Mouse (Mus musculus) T-helper 17 cell (primary cell): ENCODE results near the gene Gm38431.

ENCODE experiments used
- in situ Hi-C, 2 experiments: fragments of 300-600 bp; cut with MboI, MseI; formaldehyde crosslinking; loops; 1 replicate in 1 of 2; 2 replicates in 1 of 2; pipeline ENCODE4 v1.15.1; 2025; ENCODE audit warnings: high pct_unique_total_duplicates in 2 of 2

Gm38431 gene

GRCm38 (mm10) chr9:21043563-21043962 is 48.2 kb downstream of the Gm38431 start:
- in situ Hi-C loops = no loop called here

DNA sequence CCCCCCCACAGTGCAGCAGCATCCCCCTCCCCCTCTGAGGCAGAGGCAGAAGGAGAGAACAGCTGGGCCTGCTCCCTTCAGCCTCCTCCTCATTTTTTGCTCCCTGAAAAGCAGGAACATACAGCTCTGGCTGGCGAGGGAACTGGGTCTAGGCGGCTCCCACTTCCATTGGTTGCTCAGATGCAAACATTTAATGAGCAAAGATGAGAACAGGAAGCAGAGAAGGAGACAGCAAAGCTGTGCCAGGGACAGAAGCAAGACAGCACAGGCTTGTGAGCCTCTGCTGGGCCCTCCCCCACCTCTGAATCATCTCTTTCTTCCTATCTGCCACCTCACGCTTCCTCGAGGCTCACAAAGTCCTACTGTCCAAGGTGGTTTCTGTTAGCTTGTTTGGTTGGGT is 50.5 kb downstream of the Gm38431 start:
- in situ Hi-C loops = no loop called here

- in situ Hi-C loops = no loop called here
Observed at GRCm38 (mm10) chr9:21039779-21040178, 52.0 kb downstream of the Gm38431 start.

DNA sequence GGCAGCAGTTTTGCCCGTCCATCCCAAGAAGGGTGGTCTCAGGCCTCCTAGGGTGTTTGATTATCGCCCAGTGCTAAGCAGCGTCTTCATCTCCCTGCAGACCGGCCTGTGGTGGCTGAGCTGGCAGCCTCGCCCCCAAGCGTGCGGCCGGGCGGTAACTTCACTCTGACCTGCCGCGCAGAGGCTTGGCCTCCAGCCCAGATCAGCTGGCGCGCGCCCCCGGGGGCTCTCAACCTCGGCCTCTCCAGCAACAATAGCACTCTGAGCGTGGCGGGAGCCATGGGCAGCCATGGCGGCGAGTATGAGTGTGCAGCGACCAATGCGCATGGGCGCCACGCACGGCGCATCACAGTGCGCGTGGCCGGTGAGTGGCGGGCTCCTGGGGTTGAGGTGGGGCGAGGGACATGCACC is 54.3 kb downstream of the Gm38431 start:
- in situ Hi-C loops = no loop called here

GRCm38 (mm10) chr9:21036666-21037065 is 55.1 kb downstream of the Gm38431 start:
- in situ Hi-C loops = no loop called here

GRCm38 (mm10) chr9:21036161-21036560 is 55.6 kb downstream of the Gm38431 start:
- in situ Hi-C loops = no loop called here

DNA sequence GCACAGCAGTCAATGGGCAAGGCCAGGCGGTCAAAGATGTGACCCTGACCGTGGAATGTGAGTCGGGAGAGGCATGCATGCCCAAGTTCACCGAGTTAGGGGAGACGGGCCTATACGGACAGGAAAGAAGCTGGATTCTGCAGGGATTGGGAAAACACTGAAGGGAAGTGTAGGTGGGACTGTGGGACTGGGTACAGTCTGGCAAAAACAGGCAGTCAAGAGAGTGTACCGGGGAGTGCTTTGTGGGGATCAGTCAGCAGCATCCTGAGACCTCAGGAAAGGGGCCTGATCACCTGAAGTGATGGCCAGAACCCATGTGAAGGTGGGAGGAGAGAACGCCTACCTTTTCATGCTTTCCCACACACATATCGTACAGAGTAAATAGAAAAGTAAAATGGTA is 56.2 kb downstream of the Gm38431 start:
- in situ Hi-C loops = no loop called here

DNA sequence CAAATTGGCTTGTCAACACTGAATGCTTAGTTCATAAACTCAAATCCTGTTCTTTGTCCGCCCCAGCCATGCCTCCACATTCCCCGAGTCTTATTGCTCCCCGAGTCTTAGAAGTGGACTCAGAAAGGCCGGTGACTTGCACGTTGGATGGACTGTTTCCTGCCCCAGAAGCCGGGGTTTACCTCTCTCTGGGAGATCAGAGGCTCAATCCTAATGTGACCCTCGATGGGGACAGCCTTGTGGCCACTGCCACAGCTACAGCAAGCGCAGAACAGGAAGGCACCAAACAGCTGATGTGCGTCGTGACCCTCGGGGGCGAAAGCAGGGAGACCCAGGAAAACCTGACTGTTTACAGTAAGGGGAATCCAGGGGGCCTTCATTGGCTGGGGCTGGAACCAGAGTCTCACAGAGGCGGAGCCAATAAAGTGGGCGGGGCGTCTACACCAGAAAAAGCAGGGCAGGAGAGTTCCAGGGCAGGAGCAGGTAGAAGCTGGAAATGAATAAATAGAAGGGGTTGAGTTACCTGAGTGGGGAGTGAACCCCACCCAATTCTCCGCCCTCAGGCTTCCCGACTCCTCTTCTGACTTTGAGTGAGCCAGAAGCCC is 57.2 kb downstream of the Gm38431 start:
- in situ Hi-C loops = loop anchor here in 1 of 2 experiments (5.0 kb wide), 1 partner anchor 113 kb away; the partner anchor contains the start of gene Cdc37

DNA sequence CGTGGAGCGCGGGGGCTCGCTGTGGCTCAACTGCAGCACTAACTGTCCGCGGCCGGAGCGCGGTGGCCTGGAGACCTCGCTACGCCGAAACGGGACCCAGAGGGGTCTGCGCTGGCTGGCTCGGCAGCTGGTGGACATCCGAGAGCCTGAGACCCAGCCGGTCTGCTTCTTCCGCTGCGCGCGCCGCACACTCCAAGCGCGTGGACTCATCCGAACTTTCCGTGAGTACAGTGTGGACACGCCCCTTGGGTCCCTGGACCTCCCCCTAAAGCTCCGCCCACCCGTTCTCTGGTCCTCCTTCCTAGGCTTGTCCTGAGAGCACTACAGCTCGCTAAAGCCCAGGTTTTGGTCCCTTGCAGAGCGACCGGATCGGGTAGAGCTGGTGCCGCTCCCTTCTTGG is 58.7 kb downstream of the Gm38431 start:
- in situ Hi-C loops = loop anchor here in 1 of 2 experiments (5.0 kb wide), 1 partner anchor 114 kb away; the partner anchor contains the start of gene Cdc37

- in situ Hi-C loops = loop anchor here in 1 of 2 experiments (5.0 kb wide), 1 partner anchor 115 kb away; the partner anchor contains the start of gene Cdc37
Observed at GRCm38 (mm10) chr9:21032491-21032890, 59.3 kb downstream of the Gm38431 start.

DNA sequence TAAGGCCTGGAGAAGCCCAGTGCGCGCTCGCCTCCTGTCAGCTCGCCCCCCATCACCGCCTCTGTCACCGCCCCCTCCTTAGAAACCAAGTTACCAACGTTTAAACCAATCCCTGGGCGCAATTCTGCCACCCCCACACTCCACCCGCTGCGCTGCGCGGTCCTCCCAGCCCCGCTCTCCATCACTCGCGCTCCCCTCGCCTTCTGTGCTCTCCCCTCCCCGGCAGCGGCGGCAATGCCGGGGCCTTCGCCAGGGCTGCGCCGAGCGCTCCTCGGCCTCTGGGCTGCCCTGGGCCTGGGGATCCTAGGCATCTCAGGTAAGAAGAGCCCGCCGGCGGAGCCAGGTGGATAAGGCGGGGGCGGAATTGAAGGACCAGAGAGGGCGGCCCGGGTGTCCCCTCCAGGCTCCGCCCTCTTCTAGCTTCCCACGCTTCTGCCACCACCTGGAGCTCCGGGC is 59.9 kb downstream of the Gm38431 start, which contains the start of gene Icam5:
Gene Icam5 (plus strand): TSS at position 178 of the 456 bp plus-strand sequence.
- in situ Hi-C loops = loop anchor here in 1 of 2 experiments (5.0 kb wide), 1 partner anchor 115 kb away; the partner anchor contains the start of gene Cdc37

DNA sequence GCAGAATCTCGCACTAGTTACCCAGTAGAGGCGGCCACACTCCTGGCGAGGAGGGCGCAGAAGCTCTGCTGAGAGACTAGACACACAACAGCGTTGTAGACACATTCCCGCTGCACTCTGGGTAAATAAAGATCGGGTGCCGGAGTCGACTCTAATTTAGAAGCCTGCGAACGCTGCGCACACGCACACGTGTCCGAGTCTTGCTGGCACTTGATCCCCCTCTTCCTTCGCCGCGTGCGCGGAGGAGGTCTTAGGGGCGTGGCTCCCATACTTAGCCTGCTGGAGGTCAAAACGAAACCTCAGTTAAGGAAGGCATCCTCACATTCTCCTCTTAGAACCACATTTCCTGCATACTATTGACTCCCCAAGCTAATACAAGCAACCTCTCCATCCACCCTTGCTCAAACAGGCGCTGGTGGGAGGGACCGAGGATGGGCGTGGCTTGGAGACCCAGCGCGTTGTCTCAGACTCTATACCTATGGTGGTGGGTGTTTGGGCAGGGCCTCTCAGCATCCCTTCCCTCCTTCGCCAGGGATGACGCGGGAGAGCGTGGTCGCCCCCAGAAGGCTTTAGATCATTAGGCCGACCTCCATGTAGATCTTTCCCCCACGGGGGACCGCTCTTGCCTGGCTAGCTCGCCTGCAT is 60.4 kb downstream of the Gm38431 start:
- in situ Hi-C loops = loop anchor here in 1 of 2 experiments (5.0 kb wide), 1 partner anchor 116 kb away; the partner anchor contains the start of gene Cdc37

DNA sequence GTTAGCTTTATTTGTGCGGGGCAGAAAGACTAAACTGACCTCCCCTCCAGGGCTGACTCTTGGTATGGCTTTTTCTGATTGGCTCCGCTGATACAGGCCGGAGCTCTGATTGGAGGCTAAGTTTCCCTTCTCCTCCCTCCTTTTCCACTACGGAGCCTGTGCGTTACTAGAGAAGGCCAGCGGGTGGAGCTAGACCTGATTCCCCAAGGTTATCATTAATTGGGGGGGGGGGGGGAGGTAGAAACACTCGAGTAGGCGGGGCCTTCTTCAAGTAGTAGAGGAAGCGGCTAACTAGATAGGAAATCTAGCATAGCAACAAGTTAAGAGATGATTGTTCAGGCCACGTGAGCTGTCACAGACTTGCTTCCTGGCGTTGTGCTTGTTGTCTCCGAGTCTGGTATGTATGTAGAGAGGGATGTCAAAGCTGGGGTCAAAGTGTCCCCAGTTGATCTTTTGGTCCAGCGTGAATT is 61.0 kb downstream of the Gm38431 start:
- in situ Hi-C loops = loop anchor here in 1 of 2 experiments (5.0 kb wide), 1 partner anchor 116 kb away; the partner anchor contains the start of gene Cdc37

DNA sequence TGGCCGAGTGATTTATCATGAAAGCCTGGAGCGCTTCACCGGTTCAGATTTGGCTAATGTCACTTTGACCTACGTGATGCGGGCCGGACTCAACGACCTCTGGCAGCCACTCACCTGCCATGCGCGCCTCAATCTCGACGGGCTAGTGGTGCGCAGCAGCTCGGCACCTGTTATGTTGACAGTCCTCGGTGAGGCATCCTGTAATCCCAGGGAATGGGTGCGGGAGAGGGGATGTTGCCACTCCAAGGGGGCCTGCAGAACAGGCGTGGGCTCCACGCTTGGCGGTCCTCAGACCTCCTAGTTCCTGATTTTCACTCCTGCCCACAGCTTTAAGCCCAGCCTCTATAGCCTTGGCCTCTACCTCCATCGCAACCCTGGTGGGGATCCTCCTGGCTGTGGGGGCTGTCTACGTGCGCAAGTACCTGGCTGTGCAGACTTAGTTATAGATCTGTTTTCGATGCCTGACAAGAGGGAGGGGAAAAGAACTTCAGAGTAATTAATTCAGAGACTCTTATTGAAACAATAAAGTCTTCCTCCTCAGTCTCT is 61.7 kb downstream of the Gm38431 start:
- in situ Hi-C loops = loop anchor here in 1 of 2 experiments (5.0 kb wide), 1 partner anchor 117 kb away; the partner anchor contains the start of gene Cdc37

- in situ Hi-C loops = loop anchor here in 1 of 2 experiments (5.0 kb wide), 1 partner anchor 118 kb away; the partner anchor contains the start of gene Cdc37
Observed at GRCm38 (mm10) chr9:21029291-21030054, 62.3 kb downstream of the Gm38431 start, which contains the start of gene Icam4. TSS of gene Icam4 (plus strand) at chr9:21029373.

DNA sequence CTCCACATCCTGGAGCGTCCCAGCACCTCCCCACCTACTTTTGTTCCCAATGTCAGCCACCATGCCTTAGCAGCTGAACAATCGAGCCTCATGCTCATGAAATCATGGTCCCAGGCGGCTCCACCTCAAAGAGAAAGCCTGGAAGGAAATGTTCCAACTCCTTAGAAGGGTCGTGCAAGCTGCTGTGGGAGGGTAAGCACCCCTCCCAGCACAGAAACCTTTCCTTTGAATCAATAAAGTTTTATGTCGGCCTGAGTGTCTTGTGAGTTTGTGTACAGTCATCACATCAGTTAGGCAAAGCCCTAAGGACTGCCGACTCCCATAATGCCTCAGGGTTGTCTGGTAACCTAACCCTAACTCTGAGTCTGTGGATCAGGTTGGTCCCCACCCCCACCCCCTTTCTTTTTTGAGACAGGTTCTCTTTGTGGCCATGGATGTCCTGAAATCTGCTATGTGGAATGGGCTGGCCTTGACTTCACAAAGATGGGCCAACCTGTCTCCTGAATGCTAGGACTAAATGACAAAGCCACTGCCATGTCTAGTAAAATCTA is 63.2 kb downstream of the Gm38431 start:
- in situ Hi-C loops = no loop called here

GRCm38 (mm10) chr9:21027774-21028290 is 64.0 kb downstream of the Gm38431 start:
- in situ Hi-C loops = no loop called here

DNA sequence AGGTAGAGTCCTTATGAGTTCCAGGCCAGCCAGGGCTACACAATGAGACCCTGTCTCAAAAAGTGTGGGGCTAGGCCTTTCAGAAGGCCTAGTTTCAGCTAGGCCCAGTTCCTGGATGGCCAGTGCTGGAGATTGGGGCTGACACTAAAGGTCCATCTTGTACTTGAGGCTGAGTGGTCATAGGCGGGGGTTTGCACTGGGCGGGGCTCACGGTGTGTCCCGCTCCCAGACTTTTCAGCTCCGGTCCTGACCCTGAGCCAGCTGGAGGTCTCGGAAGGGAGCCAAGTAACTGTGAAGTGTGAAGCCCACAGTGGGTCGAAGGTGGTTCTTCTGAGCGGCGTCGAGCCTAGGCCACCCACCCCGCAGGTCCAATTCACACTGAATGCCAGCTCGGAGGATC is 64.9 kb downstream of the Gm38431 start:
- in situ Hi-C loops = no loop called here

GRCm38 (mm10) chr9:21025258-21025810 is 66.5 kb downstream of the Gm38431 start:
- in situ Hi-C loops = no loop called here

DNA sequence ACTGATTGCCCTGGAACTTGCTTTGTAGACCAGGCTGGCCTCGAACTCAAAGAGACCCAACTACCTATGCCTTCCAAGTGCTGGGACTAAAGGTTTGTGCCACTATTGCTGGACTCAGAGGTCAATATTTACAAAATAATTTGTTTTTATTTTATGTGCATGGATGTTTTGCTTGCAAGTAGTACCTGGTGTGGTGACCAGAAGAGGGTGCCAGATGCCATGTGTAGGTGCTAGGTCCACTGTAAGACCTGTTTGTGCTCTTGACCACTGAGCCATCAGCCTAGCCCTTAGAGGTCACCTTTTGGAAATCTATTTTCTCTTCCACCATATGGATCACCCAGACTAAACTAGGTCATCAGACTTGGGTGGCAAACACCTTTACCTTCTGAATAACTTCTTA is 69.1 kb downstream of the Gm38431 start:
- in situ Hi-C loops = no loop called here
